Mouse (Mus musculus) colon, adult 2 months (tissue): ENCODE results near the gene Zfp595. TPM values are rescaled to one million over a fixed set of nuclear protein-coding genes. Genes with fewer than 3 reads are reported as not detected.

ENCODE experiments used
- polyA plus RNA-seq: library from polyadenylated mRNA; depleted of rRNA; stranded (reverse); fragments of >200 nt; gene quantifications from 2 replicates; pipeline ENCODE4 v1.2.3, GENCODE M21; 2012; rRNA removed

Gene Zfp595
- 0.31 TPM in 2 replicates for polyA plus RNA-seq

DNA sequence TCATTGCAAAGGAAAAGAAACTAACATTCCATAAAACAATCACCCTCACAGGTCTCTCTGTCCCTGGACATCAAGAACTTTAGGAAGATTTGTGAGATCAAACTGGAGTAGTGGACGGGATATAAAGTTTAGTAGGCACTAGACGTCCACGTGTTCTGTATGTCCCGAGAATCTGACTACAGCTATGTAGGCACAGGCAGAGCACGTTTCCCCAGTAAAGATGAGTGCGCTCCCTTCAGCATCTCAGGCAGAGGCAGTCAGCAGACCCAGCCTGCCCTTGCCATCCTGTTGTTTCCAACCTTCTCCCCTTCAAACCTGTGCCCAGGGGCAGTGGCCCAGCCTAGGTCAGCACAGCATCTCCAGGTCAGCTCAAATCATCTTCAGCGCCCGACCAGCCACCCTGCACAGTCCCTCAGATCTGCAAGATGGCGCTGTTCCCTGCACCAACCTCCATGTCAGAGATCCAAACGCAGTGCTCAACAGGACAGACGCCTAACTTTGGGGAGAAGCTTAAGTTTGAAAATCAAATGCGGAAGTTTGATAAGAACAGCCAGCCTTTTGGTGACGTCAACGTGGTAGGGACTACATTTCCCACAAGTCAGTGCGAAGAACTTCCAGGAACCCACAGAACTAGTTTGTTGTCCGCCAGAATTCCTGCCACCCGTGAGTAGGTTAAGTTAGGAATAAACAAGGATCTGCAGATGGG, at the start of gene Zfp595:
Gene Zfp595, minus strand, starts transcription at position 552 of the 706 bp plus-strand sequence.

DNA sequence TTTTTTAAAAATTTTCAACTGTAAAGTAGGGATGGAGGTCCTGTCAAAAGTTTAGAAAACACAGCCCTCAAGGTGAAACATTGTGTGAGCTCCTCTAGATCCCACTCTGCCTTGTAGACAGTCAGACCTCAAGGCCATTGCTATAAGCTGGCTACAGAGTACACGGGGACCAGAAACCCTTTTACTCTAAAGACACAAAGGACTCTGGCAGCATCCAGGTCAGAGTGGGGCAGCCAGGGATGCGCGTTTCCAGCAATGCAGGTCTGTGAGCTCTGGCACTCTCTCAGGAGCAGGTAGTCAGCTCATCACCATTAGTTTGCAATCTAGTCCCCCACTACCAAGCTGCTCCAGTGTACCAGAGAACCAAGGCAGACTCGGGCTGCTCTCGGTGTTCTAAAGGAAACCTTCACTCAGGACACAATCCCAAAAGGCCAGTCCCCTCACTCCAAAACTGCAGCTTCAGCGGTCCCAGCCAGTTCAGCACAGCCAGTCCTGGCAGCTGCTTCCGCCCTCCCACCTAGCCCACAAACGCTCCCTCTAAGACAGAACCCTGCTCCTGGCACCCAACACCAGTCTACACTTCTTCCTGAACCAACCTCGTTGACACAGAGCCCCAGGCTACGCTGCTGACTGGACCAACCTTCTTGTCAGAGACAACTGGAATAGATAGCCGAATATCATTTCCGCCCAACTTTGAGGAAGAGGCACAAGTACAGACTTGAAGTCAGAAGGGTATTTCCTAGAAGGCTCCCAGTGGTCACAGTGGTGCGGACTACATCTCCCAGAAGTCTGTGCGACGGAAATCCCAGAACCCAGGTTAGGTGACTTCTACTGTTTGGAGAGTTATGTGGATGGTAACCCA, 42.9 kb upstream of the Zfp595 start, which contains the start of the genes Gm28041 and Zfp456:
Gene Gm28041, minus strand, starts transcription at position 684 of the 862 bp plus-strand sequence.
Gene Zfp456, minus strand, starts transcription at position 761 of the 862 bp plus-strand sequence.

DNA sequence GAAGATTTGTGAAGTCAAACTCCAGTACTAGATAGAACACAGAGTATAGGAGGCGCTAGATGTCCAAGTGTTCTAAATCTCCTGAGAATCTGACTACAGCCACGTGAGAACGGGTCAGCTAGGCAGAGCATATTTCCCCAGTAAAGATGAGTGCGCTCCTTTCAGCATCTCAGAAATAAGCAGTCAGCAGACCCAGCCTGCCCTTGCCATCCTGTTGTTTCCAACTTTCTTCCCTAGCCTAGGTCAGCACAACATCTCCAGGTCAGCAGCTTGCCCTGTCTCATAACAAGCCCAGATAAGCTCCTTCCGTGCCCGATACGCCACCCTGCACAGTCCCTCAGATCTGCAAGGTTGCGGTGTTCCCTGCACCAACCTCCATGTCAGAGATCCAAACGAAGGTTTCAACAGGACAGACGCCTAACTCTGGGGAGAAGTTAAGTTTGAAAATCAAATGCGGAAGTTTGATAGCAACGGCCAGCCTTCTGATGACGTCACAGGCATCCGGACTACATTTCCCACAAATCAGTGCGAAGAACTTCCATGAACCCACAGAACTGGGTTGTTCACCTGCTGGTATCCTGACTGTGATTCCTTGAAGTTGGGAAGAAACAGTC, 27.9 kb upstream of the Zfp595 start, which contains the start of the genes Gm28044 and Zfp953:
Gene Gm28044, minus strand, starts transcription at position 406 of the 614 bp plus-strand sequence.
Gene Zfp953, minus strand, starts transcription at position 475 of the 614 bp plus-strand sequence.

DNA sequence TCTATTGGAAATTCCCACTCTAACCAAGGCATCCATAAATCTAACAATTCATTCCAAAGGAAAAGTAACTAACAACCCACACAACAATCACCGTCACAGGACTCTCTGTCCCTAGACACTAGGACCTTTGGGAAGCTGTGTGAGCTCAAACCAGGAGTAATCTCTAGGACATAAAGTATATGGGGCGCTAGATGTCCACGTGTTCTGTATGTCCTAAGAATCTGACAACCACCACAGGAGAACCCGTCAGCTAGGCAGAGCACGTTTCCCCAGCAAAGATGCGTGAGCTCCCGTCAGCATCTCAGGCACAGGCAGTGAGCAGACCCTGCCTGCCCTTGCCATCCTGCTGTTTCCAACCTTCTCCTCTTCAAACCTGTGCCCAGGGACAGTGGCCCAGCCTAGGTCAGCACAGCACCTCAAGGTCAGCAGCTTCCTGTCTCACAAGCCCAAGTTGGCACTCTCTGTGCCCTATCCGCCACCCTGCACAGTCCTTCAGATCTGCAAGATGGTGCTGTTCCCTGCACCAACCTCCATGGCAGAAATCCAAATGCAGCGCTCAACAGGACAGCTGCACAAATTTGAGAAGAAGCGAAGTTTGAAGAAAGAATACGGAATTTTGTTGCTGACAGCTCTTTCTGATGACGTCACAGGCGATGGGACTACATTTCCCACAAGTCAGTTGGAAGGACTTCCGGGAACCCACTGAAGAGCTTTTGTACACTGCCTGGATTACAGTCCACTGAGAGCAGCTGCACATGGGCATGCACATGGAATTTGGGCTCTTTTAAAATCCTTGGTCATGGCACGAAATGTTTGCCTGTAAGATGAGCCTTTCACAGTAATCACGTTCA, 26.3 kb downstream of the Zfp595 start, which contains the start of gene Zfp457:
Gene Zfp457, minus strand, starts transcription at position 664 of the 851 bp plus-strand sequence.

DNA sequence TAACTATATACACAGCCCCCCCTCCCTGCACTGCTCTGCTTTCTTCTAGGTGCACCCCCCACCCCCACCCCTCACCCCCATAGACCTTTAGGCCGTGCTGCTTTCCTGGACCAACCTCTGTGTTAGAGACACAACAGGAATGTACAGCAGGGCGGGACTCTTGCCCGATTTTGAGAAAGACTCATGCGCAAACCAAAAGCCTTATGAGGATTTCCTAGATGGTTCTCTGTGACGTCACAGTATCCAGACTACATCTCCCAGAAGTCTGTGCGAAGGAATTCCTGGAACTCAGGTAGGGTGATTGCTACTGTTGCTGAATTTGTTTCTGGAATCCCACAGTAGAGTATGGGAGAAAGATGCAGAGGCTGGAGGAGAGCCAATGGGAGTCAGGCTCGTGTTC, 54.1 kb downstream of the Zfp595 start, which contains the start of gene Zfp458:
Gene Zfp458, minus strand, starts transcription at position 153 of the 400 bp plus-strand sequence.

Other genes starting within 250 kb of the Zfp595 start
- gene Zfp708, start 234.6 kb downstream of the Zfp595 start, polyA plus RNA-seq = 0.07 TPM in 1 of 2 replicates, not detected in the other
- gene Gm28557, start 224.0 kb downstream of the Zfp595 start, polyA plus RNA-seq = 1.6 and 1.7 TPM in 2 replicates
- gene Rslcan18, start 216.3 kb downstream of the Zfp595 start, polyA plus RNA-seq = 0.05 TPM in 1 of 2 replicates, not detected in the other
- 0.16 TPM in 2 replicates for gene Zfp759, start 210.9 kb downstream of the Zfp595 start, polyA plus RNA-seq
- gene Rsl1, start 159.4 kb downstream of the Zfp595 start, polyA plus RNA-seq = 0.31 and 1.3 TPM in 2 replicates
- gene Zfp455, start 138.1 kb downstream of the Zfp595 start, polyA plus RNA-seq = 0.05 and 0.17 TPM in 2 replicates
- 0.23 and 0.35 TPM in 2 replicates for gene Zfp458, start 54.1 kb downstream of the Zfp595 start, polyA plus RNA-seq
- gene Zfp457, start 26.1 kb downstream of the Zfp595 start, polyA plus RNA-seq = 0.97 and 1.0 TPM in 2 replicates
- gene Gm28044, start 28.0 kb upstream of the Zfp595 start, polyA plus RNA-seq = not detected in 2 replicates
- gene Zfp953, start 28.0 kb upstream of the Zfp595 start, polyA plus RNA-seq = 0.09 and 0.12 TPM in 2 replicates
- gene Gm28041, start 43.2 kb upstream of the Zfp595 start, polyA plus RNA-seq = not detected in 2 replicates
- gene Zfp456, start 43.2 kb upstream of the Zfp595 start, polyA plus RNA-seq = 0.06 and 0.15 TPM in 2 replicates
- 0.62 and 1.6 TPM in 2 replicates for gene Zfp429, start 67.2 kb upstream of the Zfp595 start, polyA plus RNA-seq
- 0.19 and 0.37 TPM in 2 replicates for gene Zfp459, start 88.8 kb upstream of the Zfp595 start, polyA plus RNA-seq
- gene Zfp874a, start 119.1 kb upstream of the Zfp595 start, polyA plus RNA-seq = 0.35 and 0.38 TPM in 2 replicates
- gene Zfp874b, start 151.7 kb upstream of the Zfp595 start, polyA plus RNA-seq = 0.61 and 1.3 TPM in 2 replicates
- gene Zfp58, start 168.0 kb upstream of the Zfp595 start, polyA plus RNA-seq = 0.43 and 0.49 TPM in 2 replicates
- not detected in 2 replicates for gene Gm26965, start 193.6 kb upstream of the Zfp595 start, polyA plus RNA-seq
- gene Zfp87, start 193.6 kb upstream of the Zfp595 start, polyA plus RNA-seq = 11.0 and 11.9 TPM in 2 replicates
- 2.3 and 2.7 TPM in 2 replicates for gene Zfp748, start 221.3 kb upstream of the Zfp595 start, polyA plus RNA-seq